Mouse (Mus musculus) megakaryocyte, embryonic 14.5 days (primary cell): ENCODE results near the gene Afdn.
"Not testable (repeated sequence)": the region's sequence is repeated elsewhere in the genome, so short reads cannot be mapped to it uniquely, and the experiment has no call there.

Source experiments
- FLI1 ChIP-seq: IDR thresholded peaks from 2 replicates; pipeline ENCODE4 v1.6.1; 2012; ENCODE audit warnings: low read length, inconsistent platforms, mixed read lengths
- GATA1 ChIP-seq: IDR thresholded peaks from 3 replicates; pipeline ENCODE4 v1.6.1; 2012; ENCODE audit warnings: mixed read lengths, low read length, inconsistent platforms, borderline replicate concordance

DNA sequence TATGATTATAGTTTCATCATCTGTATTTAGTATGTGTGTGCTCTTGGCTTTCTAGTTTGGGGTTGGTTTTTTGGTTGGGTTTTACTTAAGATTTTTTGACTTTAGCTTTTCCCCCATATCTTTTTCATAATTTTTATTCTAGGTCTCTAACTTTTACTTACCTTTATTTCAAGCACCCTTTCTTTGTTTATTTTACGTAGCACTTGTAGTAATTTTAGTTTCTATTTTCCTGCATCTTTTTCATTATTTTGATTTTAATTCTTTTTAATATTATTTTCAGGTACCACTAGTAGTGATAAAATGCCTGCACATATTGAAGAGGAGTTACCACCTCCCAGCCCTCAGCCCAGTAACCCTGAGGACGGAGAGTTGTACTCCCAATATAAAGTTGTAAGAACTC is 187.7 kb downstream of the Afdn start, which contains the start of gene Gm7168:
- not testable (repeated sequence) for TF ChIP-seq GATA1, FLI1
